8 mouse cellular contexts compared by ENCODE assay signal in the genomic region with DNA sequence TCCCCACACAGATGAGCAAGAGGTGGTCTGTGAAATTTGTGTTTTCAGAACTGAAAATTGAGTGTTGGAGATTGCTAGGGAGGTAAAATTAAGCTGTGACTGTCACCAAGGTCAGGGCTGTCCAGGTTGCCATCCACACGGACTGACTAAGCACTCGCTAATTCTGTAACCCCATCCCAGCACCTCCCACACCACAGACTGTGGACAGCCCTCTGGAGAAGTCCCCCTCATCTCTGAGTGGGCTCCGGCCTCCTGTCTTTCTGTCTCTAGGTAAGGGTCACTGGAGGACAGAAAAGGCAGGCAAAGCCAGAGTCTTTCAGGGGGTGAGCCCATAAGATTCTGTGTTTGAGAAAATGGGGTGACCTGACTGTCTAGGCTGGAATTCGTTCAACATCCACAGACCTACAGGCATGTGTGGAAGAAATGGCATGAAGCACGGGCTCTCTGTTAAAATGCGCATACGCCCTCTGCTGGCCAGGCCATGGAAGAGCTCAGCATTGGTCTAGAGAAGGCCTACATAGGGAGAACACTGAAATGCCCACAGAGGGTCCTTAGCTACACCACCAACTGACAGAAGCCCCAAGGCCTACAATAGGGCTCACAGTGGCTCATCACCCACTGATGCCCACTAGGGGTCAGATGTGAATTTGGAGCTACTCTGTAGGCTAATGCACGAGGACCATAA. TPM values are rescaled to one million over a fixed set of nuclear protein-coding genes. Genes with fewer than 3 reads are reported as not detected.
A peak's percentile ranks its signal among the peaks of the same experiment; 100 is the strongest.
DNase-seq lines count a peak whose midpoint lies in the region; ATAC-seq and TF ChIP-seq lines count a peak whose summit lies in the region.

No protein-coding gene starts in this region.

- H3K4me1 ChIP-seq in limb, embryonic 11.5 days (ENCODE audit: control insufficient read depth, insufficient read depth, low read length) = no peaks in the 10 kb centered on the region
- H3K4me1 ChIP-seq in midbrain, postnatal 0 days (ENCODE audit: insufficient read depth, low read length) = no peaks in the 10 kb centered on the region

- peak; percentile 69 for DNase-seq in 416B (ENCODE audit: low read depth)
- DNase-seq in adrenal gland, adult 8-10 months = peak; percentile 26
- DNase-seq in embryo, embryonic 11 days = peak; percentile 83
- DNase-seq in gonadal fat pad, adult 2 months (ENCODE audit: low read depth) = peak; percentile 1
- DNase-seq in kidney, adult 8-10 months = peak; percentile 26 to 54
- peak; percentile 85 for DNase-seq in limb, embryonic 11.5 days (ENCODE audit: low spot score)
- peak; percentile 92 for DNase-seq in midbrain, postnatal 0 days (ENCODE audit: low spot score)
- DNase-seq in spleen, postnatal 36 days (ENCODE audit: low spot score in 2 of 2) = peak; percentile 34 to 37

- H3K9me3 ChIP-seq in limb, embryonic 11.5 days (ENCODE audit: control insufficient read depth, low read length) = no peaks in the 10 kb centered on the region
- no peaks in the 10 kb centered on the region for H3K9me3 ChIP-seq in midbrain, postnatal 0 days (ENCODE audit: low read length)

- ATAC-seq in limb, embryonic 11.5 days (ENCODE audit: insufficient number of reproducible peaks, low FRiP score, low TSS enrichment, low read depth) = peak; percentile 72; the same call in 1 of the 2 replicates
- ATAC-seq in midbrain, postnatal 0 days (ENCODE audit: low FRiP score) = peak; percentile 84

- peak; percentile 97 for TF ChIP-seq CTCF in midbrain, postnatal 0 days (IDR thresholded peaks at IDR 0.05)

- no peak overlapping the region for H3K4me3 ChIP-seq in limb, embryonic 11.5 days (ENCODE audit: low read depth, low read length)
- H3K4me3 ChIP-seq in midbrain, postnatal 0 days (ENCODE audit: low read depth, low read length) = no peak overlapping the region

- no peaks in the 10 kb centered on the region for H3K27me3 ChIP-seq in limb, embryonic 11.5 days (ENCODE audit: control insufficient read depth, insufficient read depth, low read length)
- H3K27me3 ChIP-seq in midbrain, postnatal 0 days (ENCODE audit: insufficient read depth, low read length) = no peaks in the 10 kb centered on the region

- H3K27ac ChIP-seq in limb, embryonic 11.5 days (replicated peaks; ENCODE audit: low read depth, low read length) = no peak overlapping the region
- no peak overlapping the region for H3K27ac ChIP-seq in midbrain, postnatal 0 days (ENCODE audit: low read depth, low read length)

- no peak overlapping the region for H3K4me2 ChIP-seq in limb, embryonic 11.5 days (ENCODE audit: low read depth, severe bottlenecking)
- H3K4me2 ChIP-seq in midbrain, postnatal 0 days (ENCODE audit: low read depth, low read length, poor library complexity, severe bottlenecking) = no peak overlapping the region

- no peaks in the 10 kb centered on the region for H3K36me3 ChIP-seq in limb, embryonic 11.5 days (ENCODE audit: control insufficient read depth, insufficient read depth, low read length)
- H3K36me3 ChIP-seq in midbrain, postnatal 0 days (ENCODE audit: insufficient read depth, low read length) = 0 out of 2 replicates have a peak, but pooled peaks cover 4% of the 10 kb centered on the region

- H3K9ac ChIP-seq in limb, embryonic 11.5 days (ENCODE audit: low read length) = no peak overlapping the region
- no peak overlapping the region for H3K9ac ChIP-seq in midbrain, postnatal 0 days (replicated peaks; ENCODE audit: low read length, poor library complexity, severe bottlenecking)

- 25% methylated on average over 8 of the region's 8 CpGs for WGBS in limb, embryonic 11.5 days
- 29% methylated on average over 8 of the region's 8 CpGs for WGBS in midbrain, postnatal 0 days

RNA-seq across cellular contexts. Expression of gene Rasgef1c, which starts 54.1 kb away (rescaled TPM):
- total RNA-seq in adrenal gland, adult 8-10 months (2022) = 1 to 10 TPM in 1 of 4 experiments, under 1 TPM in 3; 0.67 to 1.1 (median 0.82) TPM
- polyA plus RNA-seq in gonadal fat pad, adult 2 months (2012; rRNA removed) = 0.33 and 0.62 TPM in 2 replicates
- polyA plus RNA-seq in limb, embryonic 11.5 days (2014; fragmentation: Nextera tagmentation; extraction: Ambion mirVana) = 0.32 TPM in 1 of 2 replicates, not detected in the other
- 44.8 and 45.7 TPM in 2 replicates for total RNA-seq in midbrain, postnatal 0 days (2014; rRNA removed)
- polyA plus RNA-seq in midbrain, postnatal 0 days (2015; fragmentation: Nextera tagmentation; extraction: Ambion mirVana) = 42.6 and 43.3 TPM in 2 replicates

Comparison
In these comparisons a context has a peak if more than half of its experiments do, and no peak if none do; other contexts are left out.
1. DNase-seq: peak in every context shown above with its lines; median percentile 92 in midbrain, postnatal 0 days; 85 in limb, embryonic 11.5 days; 83 in embryo, embryonic 11 days; 69 in 416B; 40 in kidney, adult 8-10 months; 36 in spleen, postnatal 36 days; 26 in adrenal gland, adult 8-10 months; 1 in gonadal fat pad, adult 2 months.
2. RNA of gene Rasgef1c, which starts 54.1 kb away (polyA plus RNA-seq): 42.6 to 43.3 TPM in midbrain, postnatal 0 days; 0.33 to 0.62 TPM in gonadal fat pad, adult 2 months and 0.32 TPM in limb, embryonic 11.5 days; every median in the first group is over 10 times any median in the second.